Mouse (Mus musculus): Measurements from ENCODE around the gene Gm10719.
"Not testable (repeated sequence)": the region's sequence is repeated elsewhere in the genome, so short reads cannot be mapped to it uniquely, and the experiment has no call there.

Gene Gm10719

DNA sequence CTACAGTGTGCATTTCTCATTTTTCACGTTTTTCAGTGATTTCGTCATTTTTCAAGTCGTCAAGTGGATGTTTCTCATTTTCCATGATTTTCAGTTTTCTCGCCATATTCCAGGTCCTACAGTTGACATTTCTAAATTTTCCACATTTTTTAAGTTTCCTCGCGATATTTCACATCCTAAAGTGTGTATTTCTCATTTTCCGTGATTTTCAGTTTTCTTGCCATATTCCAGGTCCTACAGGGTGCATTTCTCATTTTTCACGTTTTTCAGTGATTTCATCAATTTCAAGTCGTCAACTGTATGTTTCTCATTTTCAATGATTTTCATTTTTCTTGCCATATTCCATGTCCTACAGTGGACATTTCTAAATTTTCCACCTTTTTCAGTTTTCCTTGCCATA is at the start of gene Gm10719:
Gene Gm10719 (plus strand): TSS at position 301 of the 400 bp plus-strand sequence.
- DNase-seq (ENCODE audit: low read depth, low spot score), result not testable (repeated sequence)

DNA sequence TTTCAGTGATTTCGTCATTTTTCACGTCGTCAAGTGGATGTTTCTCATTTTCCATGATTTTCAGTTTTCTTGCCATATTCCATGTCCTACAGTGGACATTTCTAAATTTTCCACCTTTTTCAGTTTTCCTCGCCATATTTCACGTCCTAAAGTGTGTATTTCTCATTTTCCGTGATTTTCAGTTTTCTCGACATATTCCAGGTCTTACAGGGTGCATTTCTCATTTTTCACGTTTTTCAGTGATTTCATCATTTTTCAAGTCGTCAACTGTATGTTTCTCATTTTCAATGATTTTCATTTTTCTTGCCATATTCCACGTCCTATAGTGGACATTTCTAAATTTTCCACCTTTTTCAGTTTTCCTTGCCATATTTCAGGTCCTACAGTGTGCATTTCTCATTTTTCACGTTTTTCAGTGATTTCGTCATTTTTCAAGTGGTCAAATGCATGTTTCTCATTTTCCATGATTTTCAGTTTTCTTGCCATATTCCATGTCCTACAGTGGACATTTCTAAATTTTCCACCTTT is 16.7 kb upstream of the Gm10719 start, which contains the start of gene Gm10722:
Gene Gm10722 (plus strand): TSS at position 478 of the 528 bp plus-strand sequence.
- DNase-seq (ENCODE audit: low read depth, low spot score), result peak; percentile 21

DNA sequence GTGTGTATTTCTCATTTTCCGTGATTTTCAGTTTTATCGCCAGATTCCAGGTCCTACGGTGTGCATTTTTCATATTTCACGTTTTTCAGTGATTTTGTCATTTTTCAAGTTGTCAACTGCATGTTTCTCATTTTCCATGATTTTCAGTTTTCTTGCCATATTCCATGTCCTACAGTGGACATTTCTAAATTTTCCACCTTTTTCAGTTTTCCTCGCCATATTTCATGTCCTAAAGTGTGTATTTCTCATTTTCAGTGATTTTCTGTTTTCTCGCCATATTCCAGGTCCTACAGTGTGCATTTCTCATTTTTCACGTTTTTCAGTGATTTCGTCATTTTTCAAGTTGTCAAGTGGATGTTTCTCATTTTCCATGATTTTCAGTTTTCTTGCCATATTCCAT is 16.2 kb upstream of the Gm10719 start:
- DNase-seq (ENCODE audit: low read depth, low spot score), result not testable (repeated sequence)

DNA sequence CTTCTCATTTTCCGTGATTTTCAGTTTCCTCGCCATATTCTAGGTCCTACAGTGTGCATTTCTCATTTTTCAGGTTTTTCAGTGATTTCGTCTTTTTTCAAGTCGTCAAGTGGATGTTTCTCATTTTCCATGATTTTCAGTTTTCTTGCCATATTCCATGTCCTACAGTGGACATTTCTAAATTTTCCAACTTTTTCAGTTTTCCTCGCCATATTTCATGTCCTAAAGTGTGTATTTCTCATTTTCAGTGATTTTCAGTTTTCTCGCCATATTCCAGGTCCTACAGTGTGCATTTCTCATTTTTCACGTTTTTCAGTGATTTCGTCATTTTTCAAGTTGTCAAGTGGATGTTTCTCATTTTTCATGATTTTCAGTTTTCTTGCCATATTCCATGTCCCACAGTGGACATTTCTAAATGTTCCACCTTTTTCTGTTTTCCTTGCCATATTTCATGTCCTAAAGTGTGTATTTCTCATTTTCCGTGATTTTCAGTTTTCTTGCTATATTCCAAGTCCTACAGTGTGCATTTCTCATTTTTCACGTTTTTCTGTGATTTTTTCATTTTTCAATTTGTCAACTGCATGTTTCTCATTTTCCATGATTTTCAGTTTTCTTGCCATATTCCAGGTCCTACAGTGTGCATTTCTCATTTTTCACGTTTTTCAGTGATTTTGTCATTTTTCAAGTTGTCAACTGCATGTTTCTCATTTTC is 15.1 kb upstream of the Gm10719 start:
- DNase-seq (ENCODE audit: low read depth, low spot score), result peak; percentile 5

DNA sequence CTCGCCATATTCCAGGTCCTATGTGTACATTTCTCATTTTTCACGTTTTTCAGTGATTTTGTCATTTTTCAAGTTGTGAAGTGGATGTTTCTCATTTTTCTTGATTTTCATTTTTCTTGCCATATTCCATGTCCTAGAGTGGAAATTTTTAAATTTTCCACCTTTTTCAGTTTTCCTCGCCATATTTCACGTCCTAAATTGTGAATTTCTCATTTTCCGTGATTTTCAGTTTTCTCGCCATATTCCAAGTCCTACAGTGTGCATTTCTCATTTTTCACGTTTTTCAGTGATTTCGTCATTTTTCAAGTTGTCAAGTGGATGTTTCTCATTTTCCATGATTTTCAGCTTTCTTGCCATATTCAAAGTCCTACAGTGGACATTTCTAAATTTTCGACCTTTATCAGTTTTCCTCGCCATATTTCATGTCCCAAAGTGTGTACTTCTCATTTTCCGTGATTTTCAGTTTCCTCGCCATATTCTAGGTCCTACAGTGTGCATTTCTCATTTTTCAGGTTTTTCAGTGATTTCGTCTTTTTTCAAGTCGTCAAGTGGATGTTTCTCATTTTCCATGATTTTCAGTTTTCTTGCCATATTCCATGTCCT is 14.3 kb upstream of the Gm10719 start, which contains the start of gene Gm11168:
Gene Gm11168 (plus strand): TSS at position 553 of the 603 bp plus-strand sequence.
- not testable (repeated sequence) for DNase-seq (ENCODE audit: low read depth, low spot score)

DNA sequence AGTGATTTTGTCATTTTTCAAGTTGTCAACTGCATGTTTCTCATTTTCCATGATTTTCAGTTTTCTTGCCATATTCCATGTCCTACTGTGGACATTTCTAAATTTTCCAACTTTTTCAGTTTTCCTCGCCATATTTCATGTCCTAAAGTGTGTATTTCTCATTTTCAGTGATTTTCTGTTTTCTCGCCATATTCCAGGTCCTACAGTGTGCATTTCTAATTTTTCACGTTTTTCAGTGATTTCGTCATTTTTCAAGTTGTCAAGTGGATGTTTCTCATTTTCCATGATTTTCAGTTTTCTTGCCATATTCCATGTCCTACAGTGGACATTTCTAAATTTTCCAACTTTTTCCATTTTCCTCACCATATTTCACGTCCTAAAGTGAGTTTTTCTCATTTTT is 11.0 kb upstream of the Gm10719 start:
- not testable (repeated sequence) for DNase-seq (ENCODE audit: low read depth, low spot score)

DNA sequence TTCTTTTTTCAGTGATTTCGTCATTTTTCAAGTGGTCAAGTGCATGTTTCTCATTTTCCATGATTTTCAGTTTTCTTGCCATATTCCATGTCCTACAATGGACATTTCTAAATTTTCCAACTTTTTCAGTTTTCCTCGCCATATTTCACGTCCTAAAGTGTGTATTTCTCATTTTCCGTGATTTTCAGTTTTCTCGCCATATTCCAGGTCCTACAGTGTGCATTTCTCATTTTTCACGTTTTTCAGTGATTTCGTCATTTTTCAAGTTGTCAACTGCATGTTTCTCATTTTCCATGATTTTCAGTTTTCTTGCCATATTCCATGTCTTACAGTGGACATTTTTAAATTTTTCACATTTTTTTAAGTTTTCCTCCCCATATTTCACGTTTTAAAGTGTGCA is 10.6 kb upstream of the Gm10719 start:
- DNase-seq (ENCODE audit: low read depth, low spot score), result not testable (repeated sequence)

DNA sequence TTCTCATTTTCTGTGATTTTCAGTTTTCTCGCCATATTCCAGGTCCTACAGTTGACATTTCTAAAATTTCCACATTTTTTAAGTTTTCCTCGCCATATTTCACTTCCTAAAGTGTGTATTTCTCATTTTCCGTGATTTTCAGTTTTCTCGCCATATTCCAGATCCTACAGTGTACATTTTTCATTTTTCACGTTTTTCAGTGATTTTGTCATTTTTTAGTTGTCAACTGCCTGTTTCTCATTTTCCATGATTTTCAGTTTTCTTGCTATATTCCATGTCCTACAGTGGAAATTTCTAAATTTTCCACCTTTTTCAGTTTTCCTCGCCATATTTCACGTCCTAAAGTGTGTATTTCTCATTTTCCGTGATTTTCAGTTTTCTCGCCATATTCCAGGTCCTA is 9.9 kb upstream of the Gm10719 start:
- DNase-seq (ENCODE audit: low read depth, low spot score), result peak; percentile 1

DNA sequence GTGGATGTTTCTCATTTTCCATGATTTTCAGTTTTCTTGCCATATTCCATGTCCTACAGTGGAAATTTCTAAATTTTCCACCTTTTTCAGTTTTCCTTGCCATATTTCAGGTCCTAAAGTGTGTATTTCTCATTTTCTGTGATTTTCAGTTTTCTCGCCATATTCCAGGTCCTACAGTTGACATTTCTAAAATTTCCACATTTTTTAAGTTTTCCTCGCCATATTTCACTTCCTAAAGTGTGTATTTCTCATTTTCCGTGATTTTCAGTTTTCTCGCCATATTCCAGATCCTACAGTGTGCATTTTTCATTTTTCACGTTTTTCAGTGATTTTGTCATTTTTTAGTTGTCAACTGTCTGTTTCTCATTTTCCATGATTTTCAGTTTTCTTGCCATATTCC is 7.9 kb upstream of the Gm10719 start:
- not testable (repeated sequence) for DNase-seq (ENCODE audit: low read depth, low spot score)

DNA sequence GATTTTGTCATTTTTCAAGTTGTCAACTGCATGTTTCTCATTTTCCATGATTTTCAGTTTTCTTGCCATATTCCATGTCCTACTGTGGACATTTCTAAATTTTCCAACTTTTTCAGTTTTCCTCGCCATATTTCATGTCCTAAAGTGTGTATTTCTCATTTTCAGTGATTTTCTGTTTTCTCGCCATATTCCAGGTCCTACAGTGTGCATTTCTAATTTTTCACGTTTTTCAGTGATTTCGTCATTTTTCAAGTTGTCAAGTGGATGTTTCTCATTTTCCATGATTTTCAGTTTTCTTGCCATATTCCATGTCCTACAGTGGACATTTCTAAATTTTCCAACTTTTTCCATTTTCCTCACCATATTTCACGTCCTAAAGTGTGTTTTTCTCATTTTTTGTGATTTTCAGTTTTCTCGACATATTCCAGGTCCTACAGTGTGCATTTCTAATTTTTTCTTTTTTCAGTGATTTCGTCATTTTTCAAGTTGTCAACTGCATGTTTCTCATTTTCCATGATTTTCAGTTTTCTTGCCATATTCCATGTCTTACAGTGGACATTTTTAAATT is 5.1 kb upstream of the Gm10719 start:
- not testable (repeated sequence) for DNase-seq (ENCODE audit: low read depth, low spot score)

DNA sequence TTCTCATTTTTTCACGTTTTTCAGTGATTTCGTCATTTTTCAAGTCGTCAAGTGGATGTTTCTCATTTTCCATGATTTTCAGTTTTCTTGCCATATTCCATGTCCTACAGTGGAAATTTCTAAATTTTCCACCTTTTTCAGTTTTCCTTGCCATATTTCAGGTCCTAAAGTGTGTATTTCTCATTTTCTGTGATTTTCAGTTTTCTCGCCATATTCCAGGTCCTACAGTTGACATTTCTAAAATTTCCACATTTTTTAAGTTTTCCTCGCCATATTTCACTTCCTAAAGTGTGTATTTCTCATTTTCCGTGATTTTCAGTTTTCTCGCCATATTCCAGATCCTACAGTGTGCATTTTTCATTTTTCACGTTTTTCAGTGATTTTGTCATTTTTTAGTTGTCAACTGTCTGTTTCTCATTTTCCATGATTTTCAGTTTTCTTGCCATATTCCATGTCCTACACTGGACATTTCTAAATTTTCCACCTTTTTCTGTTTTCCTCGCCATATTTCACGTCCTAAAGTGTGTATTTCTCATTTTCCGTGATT is 4.4 kb upstream of the Gm10719 start, which contains the start of gene Gm10721:
Gene Gm10721 (plus strand): TSS at position 408 of the 547 bp plus-strand sequence.
- DNase-seq (ENCODE audit: low read depth, low spot score), result not testable (repeated sequence)

DNA sequence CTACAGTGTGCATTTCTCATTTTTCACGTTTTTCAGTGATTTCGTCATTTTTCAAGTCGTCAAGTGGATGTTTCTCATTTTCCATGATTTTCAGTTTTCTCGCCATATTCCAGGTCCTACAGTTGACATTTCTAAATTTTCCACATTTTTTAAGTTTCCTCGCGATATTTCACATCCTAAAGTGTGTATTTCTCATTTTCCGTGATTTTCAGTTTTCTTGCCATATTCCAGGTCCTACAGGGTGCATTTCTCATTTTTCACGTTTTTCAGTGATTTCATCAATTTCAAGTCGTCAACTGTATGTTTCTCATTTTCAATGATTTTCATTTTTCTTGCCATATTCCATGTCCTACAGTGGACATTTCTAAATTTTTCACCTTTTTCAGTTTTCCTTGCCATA is 1.9 kb upstream of the Gm10719 start, which contains the start of gene Gm10720:
Gene Gm10720 (plus strand): TSS at position 301 of the 400 bp plus-strand sequence.
- DNase-seq (ENCODE audit: low read depth, low spot score), result not testable (repeated sequence)

DNA sequence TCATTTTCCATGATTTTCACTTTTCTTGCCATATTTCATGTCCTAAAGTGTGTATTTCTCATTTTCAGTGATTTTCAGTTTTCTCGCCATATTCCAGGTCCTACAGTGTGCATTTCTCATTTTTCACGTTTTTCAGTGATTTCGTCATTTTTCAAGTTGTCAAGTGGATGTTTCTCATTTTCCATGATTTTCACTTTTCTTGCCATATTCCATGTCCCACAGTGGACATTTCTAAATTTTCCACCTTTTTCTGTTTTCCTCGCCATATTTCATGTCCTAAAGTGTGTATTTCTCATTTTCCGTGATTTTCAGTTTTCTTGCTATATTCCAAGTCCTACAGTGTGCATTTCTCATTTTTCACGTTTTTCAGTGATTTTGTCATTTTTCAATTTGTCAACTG is 1.3 kb upstream of the Gm10719 start:
- DNase-seq (ENCODE audit: low read depth, low spot score), result not testable (repeated sequence)

DNA sequence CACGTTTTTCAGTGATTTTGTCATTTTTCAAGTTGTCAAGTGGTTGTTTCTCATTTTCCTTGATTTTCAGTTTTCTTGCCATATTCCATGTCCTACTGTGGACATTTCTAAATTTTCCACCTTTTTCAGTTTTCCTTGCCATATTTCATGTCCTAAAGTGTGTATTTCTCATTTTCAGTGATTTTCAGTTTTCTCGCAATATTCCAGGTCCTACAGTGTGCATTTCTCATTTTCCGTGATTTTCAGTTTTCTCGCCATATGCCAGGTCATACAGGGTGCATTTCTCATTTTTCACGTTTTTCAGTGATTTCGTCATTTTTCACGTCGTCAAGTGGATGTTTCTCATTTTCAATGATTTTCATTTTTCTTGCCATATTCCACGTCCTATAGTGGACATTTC is 1.7 kb downstream of the Gm10719 start:
- DNase-seq (ENCODE audit: low read depth, low spot score), result not testable (repeated sequence)

DNA sequence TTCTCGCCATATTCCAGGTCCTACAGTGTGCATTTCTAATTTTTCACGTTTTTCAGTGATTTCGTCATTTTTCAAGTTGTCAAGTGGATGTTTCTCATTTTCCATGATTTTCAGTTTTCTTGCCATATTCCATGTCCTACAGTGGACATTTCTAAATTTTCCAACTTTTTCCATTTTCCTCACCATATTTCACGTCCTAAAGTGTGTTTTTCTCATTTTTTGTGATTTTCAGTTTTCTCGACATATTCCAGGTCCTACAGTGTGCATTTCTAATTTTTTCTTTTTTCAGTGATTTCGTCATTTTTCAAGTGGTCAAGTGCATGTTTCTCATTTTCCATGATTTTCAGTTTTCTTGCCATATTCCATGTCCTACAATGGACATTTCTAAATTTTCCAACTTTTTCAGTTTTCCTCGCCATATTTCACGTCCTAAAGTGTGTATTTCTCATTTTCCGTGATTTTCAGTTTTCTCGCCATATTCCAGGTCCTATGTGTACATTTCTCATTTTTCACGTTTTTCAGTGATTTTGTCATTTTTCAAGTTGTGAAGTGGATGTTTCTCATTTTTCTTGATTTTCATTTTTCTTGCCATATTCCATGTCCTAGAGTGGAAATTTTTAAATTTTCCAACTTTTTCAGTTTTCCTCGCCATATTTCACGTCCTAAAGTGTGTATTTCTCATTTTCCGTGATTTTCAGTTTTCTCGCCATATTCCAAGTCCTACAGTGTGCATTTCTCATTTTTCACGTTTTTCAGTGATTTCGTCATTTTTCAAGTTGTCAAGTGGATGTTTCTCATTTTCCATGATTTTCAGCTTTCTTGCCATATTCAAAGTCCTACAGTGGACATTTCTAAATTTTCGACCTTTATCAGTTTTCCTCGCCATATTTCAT is 2.9 kb downstream of the Gm10719 start:
- not testable (repeated sequence) for DNase-seq (ENCODE audit: low read depth, low spot score)

DNA sequence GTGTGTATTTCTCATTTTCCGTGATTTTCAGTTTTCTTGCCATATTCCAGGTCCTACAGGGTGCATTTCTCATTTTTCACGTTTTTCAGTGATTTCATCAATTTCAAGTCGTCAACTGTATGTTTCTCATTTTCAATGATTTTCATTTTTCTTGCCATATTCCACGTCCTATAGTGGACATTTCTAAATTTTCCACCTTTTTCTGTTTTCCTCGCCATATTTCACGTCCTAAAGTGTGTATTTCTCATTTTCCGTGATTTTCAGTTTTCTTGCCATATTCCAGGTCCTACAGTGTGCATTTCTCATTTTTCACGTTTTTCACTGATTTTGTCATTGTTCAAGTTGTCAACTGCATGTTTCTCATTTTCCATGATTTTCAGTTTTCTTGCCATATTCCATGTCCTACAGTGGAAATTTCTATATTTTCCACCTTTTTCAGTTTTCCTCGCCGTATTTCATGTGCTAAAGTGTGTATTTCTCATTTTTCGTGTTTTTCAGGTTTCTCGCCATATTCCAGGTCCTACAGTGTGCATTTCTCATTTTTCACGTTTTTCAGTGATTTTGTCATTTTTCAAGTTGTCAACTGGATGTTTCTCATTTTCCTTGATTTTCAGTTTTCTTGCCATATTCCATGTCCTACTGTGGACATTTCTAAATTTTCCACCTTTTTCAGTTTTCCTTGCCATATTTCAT is 5.3 kb downstream of the Gm10719 start:
- DNase-seq (ENCODE audit: low read depth, low spot score), result peak; percentile 16

DNA sequence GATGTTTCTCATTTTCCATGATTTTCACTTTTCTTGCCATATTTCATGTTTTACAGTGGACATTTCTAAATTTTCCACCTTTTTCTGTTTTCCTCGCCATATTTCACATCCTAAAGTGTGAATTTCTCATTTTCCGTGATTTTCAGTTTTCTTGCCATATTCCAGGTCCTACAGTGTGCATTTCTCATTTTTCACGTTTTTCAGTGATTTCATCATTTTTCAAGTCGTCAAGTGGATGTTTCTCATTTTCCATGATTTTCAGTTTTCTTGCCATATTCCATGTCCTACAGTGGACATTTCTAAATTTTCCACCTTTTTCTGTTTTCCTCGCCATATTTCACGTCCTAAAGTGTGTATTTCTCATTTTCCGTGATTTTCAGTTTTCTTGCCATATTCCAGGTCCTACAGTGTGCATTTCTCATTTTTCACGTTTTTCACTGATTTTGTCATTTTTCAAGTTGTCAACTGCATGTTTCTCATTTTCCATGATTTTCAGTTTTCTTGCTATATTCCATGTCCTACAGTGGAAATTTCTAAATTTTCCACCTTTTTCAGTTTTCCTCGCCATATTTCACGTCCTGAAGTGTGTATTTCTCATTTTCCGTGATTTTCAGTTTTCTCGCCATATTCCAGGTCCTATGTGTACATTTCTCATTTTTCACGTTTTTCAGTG is 6.2 kb downstream of the Gm10719 start, which contains the start of gene Gm10718:
Gene Gm10718 (plus strand): TSS at position 236 of the 673 bp plus-strand sequence.
- not testable (repeated sequence) for DNase-seq (ENCODE audit: low read depth, low spot score)

DNA sequence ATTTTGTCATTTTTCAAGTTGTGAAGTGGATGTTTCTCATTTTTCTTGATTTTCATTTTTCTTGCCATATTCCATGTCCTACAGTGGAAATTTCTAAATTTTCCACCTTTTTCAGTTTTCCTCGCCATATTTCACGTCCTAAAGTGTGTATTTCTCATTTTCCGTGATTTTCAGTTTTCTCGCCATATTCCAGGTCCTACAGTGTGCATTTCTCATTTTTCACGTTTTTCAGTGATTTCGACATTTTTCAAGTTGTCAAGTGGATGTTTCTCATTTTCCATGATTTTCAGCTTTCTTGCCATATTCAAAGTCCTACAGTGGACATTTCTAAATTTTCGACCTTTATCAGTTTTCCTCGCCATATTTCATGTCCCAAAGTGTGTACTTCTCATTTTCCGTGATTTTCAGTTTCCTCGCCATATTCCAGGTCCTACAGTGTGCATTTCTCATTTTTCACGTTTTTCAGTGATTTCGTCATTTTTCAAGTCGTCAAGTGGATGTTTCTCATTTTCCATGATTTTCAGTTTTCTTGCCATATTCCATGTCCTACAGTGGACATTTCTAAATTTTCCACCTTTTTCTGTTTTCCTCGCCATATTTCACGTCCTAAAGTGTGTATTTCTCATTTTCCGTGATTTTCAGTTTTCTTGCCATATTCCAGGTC is 6.9 kb downstream of the Gm10719 start:
- DNase-seq (ENCODE audit: low read depth, low spot score), result not testable (repeated sequence)

DNA sequence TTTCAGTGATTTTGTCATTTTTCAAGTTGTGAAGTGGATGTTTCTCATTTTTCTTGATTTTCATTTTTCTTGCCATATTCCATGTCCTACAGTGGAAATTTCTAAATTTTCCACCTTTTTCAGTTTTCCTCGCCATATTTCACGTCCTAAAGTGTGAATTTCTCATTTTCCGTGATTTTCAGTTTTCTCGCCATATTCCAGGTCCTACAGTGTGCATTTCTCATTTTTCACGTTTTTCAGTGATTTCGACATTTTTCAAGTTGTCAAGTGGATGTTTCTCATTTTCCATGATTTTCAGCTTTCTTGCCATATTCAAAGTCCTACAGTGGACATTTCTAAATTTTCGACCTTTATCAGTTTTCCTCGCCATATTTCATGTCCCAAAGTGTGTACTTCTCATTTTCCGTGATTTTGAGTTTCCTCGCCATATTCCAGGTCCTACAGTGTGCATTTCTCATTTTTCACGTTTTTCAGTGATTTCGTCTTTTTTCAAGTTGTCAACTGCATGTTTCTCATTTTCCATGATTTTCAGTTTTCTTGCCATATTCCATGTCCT is 7.8 kb downstream of the Gm10719 start, which contains the start of gene Gm10717:
Gene Gm10717 (plus strand): TSS at position 506 of the 556 bp plus-strand sequence.
- DNase-seq (ENCODE audit: low read depth, low spot score), result not testable (repeated sequence)
